Mouse (Mus musculus): ENCODE data around the gene Babam2. TPM values are rescaled to one million over a fixed set of nuclear protein-coding genes. Genes with fewer than 3 reads are reported as not detected.

Gene Babam2
- polyA plus RNA-seq, 1 experiment from 2014 or later, result 35.7 TPM

GRCm38 (mm10) chr5:32080490-32081219, 383.2 kb downstream of the Babam2 start:
- peak overlapping the region; percentile 56; the same call in 1 of the 2 replicates for H3K27ac ChIP-seq
- no peak for DNase-seq (ENCODE audit: low spot score)
- H3K27me3 ChIP-seq (ENCODE audit: low read depth, poor library complexity, severe bottlenecking), result no peaks in the 10 kb centered on the region
- WGBS, result 35% methylated on average over 7 of the region's 7 CpGs
- no peaks in the 10 kb centered on the region for H3K9me3 ChIP-seq (replicated peaks)
- no peaks in the 10 kb centered on the region for H3K36me3 ChIP-seq
- 0 out of 2 replicates have a peak overlapping the region, but pooled peaks have one; percentile 8 for H3K4me3 ChIP-seq
- peaks cover 35% of the 10 kb centered on the region for H3K4me1 ChIP-seq

GRCm38 (mm10) chr5:32084401-32084804, 386.9 kb downstream of the Babam2 start:
- H3K36me3 ChIP-seq, result no peaks in the 10 kb centered on the region
- H3K4me1 ChIP-seq, result peaks cover 40% of the 10 kb centered on the region
- DNase-seq (ENCODE audit: low spot score), result no peak
- H3K9me3 ChIP-seq (replicated peaks), result no peaks in the 10 kb centered on the region
- H3K27me3 ChIP-seq (ENCODE audit: low read depth, poor library complexity, severe bottlenecking), result no peaks in the 10 kb centered on the region
- H3K27ac ChIP-seq, result no peak overlapping the region; the same call in 1 of the 2 replicates
- WGBS, result 89% methylated on average over 10 of the region's 10 CpGs
- H3K4me3 ChIP-seq, result no peak overlapping the region

DNA sequence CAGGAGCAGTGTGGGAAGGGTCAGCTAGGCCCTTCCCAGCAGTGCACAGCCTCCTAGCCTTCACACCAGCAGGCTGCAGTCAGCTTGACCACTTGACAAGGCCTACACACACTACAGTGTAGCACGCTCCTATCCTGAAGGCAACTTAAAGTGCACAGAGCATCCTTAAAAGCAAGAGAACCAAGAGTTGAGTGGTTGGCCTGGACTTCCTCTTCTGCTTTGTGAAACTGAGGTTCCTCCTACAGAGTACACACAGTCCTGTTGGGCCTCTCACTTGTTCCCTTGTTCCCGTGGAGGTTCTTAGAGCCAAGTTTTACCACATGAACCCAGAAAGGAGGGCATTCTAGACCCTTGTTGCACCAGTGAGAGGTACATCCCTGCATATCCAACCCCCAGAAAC, 388.1 kb downstream of the Babam2 start:
- Histone ChIP-seq H3K36me3 (no peaks in the 10 kb centered on the region), H3K9me3 (replicated peaks) (no peaks in the 10 kb centered on the region), H3K4me3 (no peak overlapping the region), H3K4me1 (peaks cover 32% of the 10 kb centered on the region), H3K27ac (no peak overlapping the region), H3K27me3 (ENCODE audit: low read depth, poor library complexity, severe bottlenecking) (no peaks in the 10 kb centered on the region)
- 97% methylated on average over 2 of the region's 2 CpGs for WGBS
- no peak for DNase-seq (ENCODE audit: low spot score)

- H3K4me3 ChIP-seq, result no peak overlapping the region
- no peaks in the 10 kb centered on the region for H3K36me3 ChIP-seq
- peaks cover 28% of the 10 kb centered on the region for H3K4me1 ChIP-seq
- H3K27ac ChIP-seq, result no peak overlapping the region
- 93% methylated on average over 2 of the region's 2 CpGs for WGBS
- H3K9me3 ChIP-seq (replicated peaks), result no peaks in the 10 kb centered on the region
- DNase-seq (ENCODE audit: low spot score), result no peak
- no peaks in the 10 kb centered on the region for H3K27me3 ChIP-seq (ENCODE audit: low read depth, poor library complexity, severe bottlenecking)
Observed at GRCm38 (mm10) chr5:32085971-32086370, 388.5 kb downstream of the Babam2 start.

GRCm38 (mm10) chr5:32086526-32087090, 389.1 kb downstream of the Babam2 start:
- Histone ChIP-seq H3K9me3 (replicated peaks) (no peaks in the 10 kb centered on the region), H3K4me1 (peaks cover 22% of the 10 kb centered on the region), H3K36me3 (no peaks in the 10 kb centered on the region), H3K27ac (no peak overlapping the region), H3K4me3 (no peak overlapping the region), H3K27me3 (ENCODE audit: low read depth, poor library complexity, severe bottlenecking) (no peaks in the 10 kb centered on the region)
- no peak for DNase-seq (ENCODE audit: low spot score)
- WGBS, result 76% methylated on average over 6 of the region's 6 CpGs

DNA sequence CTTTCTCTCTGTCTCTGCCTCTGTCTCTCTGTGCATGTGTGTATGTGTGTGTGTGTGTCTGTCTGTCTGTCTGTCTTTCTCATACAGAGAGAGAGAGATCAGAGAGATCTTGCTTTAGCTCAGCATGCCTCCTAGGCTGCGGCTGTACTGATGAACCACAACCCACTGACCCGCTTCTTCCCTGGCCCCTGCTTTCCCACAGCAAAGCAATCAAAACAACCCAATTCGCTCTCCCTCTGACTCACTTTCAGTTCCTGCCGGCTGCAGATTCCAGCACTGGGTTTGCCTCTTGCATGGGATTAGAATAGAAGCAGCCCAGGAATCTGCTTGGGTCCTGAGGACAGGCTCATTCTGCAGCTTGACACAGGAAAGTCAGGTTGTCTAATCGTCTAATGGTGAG, 392.0 kb downstream of the Babam2 start:
- no peaks in the 10 kb centered on the region for H3K27me3 ChIP-seq (ENCODE audit: low read depth, poor library complexity, severe bottlenecking)
- DNase-seq (ENCODE audit: low spot score), result no peak
- peaks cover 25% of the 10 kb centered on the region for H3K4me1 ChIP-seq
- H3K4me3 ChIP-seq, result no peak overlapping the region
- 51% methylated on average over 5 of the region's 5 CpGs for WGBS
- H3K9me3 ChIP-seq (replicated peaks), result no peaks in the 10 kb centered on the region
- no peak overlapping the region for H3K27ac ChIP-seq
- no peaks in the 10 kb centered on the region for H3K36me3 ChIP-seq

DNA sequence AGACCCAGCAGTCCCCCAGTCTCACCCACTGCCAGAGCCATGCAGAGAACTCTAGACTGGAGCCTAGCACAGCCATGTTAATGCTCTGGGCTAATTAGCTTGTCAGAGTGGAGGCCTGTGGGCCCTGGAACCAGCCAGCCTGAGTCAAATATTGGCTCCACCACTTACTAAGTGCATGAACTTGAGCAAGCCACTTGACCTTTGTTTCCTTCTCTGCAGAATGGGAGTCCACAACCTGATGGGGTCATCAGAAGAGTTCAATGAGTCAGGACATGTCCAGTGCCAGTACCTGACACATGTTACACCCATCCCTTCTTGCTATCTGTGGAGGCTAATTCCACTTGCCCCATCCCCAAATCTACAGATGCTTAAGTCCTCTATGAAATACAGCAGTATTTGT, 394.8 kb downstream of the Babam2 start:
- DNase-seq (ENCODE audit: low spot score), result no peak
- Histone ChIP-seq H3K9me3 (replicated peaks) (no peaks in the 10 kb centered on the region), H3K27me3 (ENCODE audit: low read depth, poor library complexity, severe bottlenecking) (no peaks in the 10 kb centered on the region), H3K4me1 (peaks cover 25% of the 10 kb centered on the region), H3K27ac (no peak overlapping the region), H3K36me3 (no peaks in the 10 kb centered on the region), H3K4me3 (no peak overlapping the region)

DNA sequence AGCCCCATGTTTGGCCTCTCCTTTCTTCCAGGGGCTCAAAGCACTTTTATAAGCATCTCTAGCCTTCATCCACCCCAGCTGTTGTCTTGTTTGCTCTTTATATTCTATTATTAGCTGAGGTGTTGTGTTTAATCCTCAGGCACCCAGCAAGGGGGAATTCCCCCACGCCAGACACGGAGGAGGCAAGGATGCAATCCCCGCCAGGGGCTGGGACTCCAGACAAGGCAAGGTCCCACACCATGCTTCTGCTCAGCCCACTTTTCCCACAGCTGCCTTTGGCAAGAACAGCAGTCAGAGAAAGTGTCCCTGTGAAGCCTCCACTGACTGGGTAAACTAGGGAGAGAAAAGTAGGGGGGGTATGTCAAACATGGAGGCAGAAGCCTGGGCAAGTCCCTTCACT, 401.2 kb downstream of the Babam2 start:
- DNase-seq (ENCODE audit: low spot score), result no peak
- 79% methylated on average over 3 of the region's 3 CpGs for WGBS
- H3K4me1 ChIP-seq, result peaks cover 19% of the 10 kb centered on the region
- no peaks in the 10 kb centered on the region for H3K36me3 ChIP-seq
- H3K4me3 ChIP-seq, result no peak overlapping the region
- no peaks in the 10 kb centered on the region for H3K9me3 ChIP-seq (replicated peaks)
- no peak overlapping the region for H3K27ac ChIP-seq
- H3K27me3 ChIP-seq (ENCODE audit: low read depth, poor library complexity, severe bottlenecking), result no peaks in the 10 kb centered on the region

- no peaks in the 10 kb centered on the region for H3K9me3 ChIP-seq (replicated peaks)
- H3K27ac ChIP-seq, result no peak overlapping the region
- H3K4me3 ChIP-seq, result no peak overlapping the region
- 57% methylated on average over 5 of the region's 5 CpGs for WGBS
- DNase-seq (ENCODE audit: low spot score), result no peak
- H3K27me3 ChIP-seq (ENCODE audit: low read depth, poor library complexity, severe bottlenecking), result no peaks in the 10 kb centered on the region
- peaks cover 16% of the 10 kb centered on the region for H3K4me1 ChIP-seq
- no peaks in the 10 kb centered on the region for H3K36me3 ChIP-seq
Observed at GRCm38 (mm10) chr5:32102484-32102883, 405.0 kb downstream of the Babam2 start.

- DNase-seq (ENCODE audit: low spot score), result no peak
- Histone ChIP-seq H3K9me3 (replicated peaks) (no peaks in the 10 kb centered on the region), H3K27me3 (ENCODE audit: low read depth, poor library complexity, severe bottlenecking) (no peaks in the 10 kb centered on the region), H3K27ac (no peak overlapping the region), H3K4me1 (peaks cover 16% of the 10 kb centered on the region), H3K4me3 (no peak overlapping the region), H3K36me3 (no peaks in the 10 kb centered on the region)
- 69% methylated on average over 6 of the region's 6 CpGs for WGBS
Observed at GRCm38 (mm10) chr5:32102971-32103431, 405.5 kb downstream of the Babam2 start.

- Histone ChIP-seq H3K27me3 (ENCODE audit: low read depth, poor library complexity, severe bottlenecking) (no peaks in the 10 kb centered on the region), H3K4me3 (no peak overlapping the region), H3K9me3 (replicated peaks) (no peaks in the 10 kb centered on the region), H3K4me1 (peaks cover 16% of the 10 kb centered on the region), H3K36me3 (no peaks in the 10 kb centered on the region), H3K27ac (no peak overlapping the region)
- WGBS, result 89% methylated on average over 1 of the region's 1 CpGs
- DNase-seq (ENCODE audit: low spot score), result no peak
Observed at GRCm38 (mm10) chr5:32103545-32103944, 406.1 kb downstream of the Babam2 start.

- Histone ChIP-seq H3K27ac (no peak overlapping the region), H3K36me3 (no peaks in the 10 kb centered on the region), H3K27me3 (ENCODE audit: low read depth, poor library complexity, severe bottlenecking) (no peaks in the 10 kb centered on the region), H3K9me3 (replicated peaks) (no peaks in the 10 kb centered on the region), H3K4me1 (peaks cover 16% of the 10 kb centered on the region), H3K4me3 (no peak overlapping the region)
- DNase-seq (ENCODE audit: low spot score), result no peak
- WGBS, result 86% methylated on average over 12 of the region's 12 CpGs
Observed at GRCm38 (mm10) chr5:32104119-32104990, 406.9 kb downstream of the Babam2 start.

Data from limb, embryonic 10.5 days (tissue).